Mouse (Mus musculus) bone marrow macrophage, adult 2 months (primary cell): ENCODE measurements around the gene Camk2b.

Source experiments
- CTCF ChIP-seq: IDR thresholded peaks from 2 replicates; pipeline ENCODE4 v1.5.1; 2012; ENCODE audit warnings: low read depth, mild to moderate bottlenecking, low read length, moderate library complexity
- POLR2A ChIP-seq: IDR thresholded peaks from 2 replicates; pipeline ENCODE4 v1.6.1; 2012; ENCODE audit warnings: mild to moderate bottlenecking, low read depth, low read length, borderline replicate concordance

DNA sequence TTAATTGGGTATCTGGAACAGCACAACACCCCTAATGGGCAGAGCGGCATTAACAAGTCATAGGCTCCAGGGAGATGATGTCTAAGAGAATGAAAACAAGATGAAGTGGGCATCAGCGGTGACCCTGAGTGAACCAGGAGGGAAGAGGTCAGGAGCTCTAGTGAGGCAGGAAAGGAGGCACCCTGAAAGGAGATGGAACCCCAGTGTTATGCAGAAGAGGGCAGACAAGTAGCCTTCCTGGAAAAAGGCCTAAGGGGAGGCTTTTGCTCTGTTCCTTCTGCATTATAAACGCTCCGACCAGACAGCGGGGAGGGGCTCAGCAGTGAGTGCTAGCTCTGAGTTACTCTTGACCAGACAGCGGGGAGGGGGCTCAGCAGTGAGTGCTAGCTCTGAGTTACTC is 123.2 kb downstream of the Camk2b start:
- TF ChIP-seq POLR2A (no peak), CTCF (no peak)
